Mouse (Mus musculus): ENCODE measurements around the gene Ffar2.
A peak's percentile ranks its signal among the peaks of the same experiment; 100 is the strongest.

The Ffar2 gene

GRCm38 (mm10) chr7:30820854-30821445 lies 2.6 kb downstream of the Ffar2 start:
- no peak for DNase-seq

GRCm38 (mm10) chr7:30820131-30820530 lies 3.4 kb downstream of the Ffar2 start:
- peak; percentile 11 for DNase-seq

GRCm38 (mm10) chr7:30812291-30812807 lies 11.2 kb downstream of the Ffar2 start:
- peak; percentile 33 for DNase-seq

GRCm38 (mm10) chr7:30811757-30812290 lies 11.8 kb downstream of the Ffar2 start:
- peak; percentile 46 for DNase-seq

- DNase-seq = no peak
Observed at GRCm38 (mm10) chr7:30810319-30810718, 13.3 kb downstream of the Ffar2 start.

- peak; percentile 51 for DNase-seq
Observed at GRCm38 (mm10) chr7:30805924-30806323, 17.7 kb downstream of the Ffar2 start.

- peak; percentile 57 for DNase-seq
Observed at GRCm38 (mm10) chr7:30804026-30804715, 19.4 kb downstream of the Ffar2 start.

- no peak for DNase-seq
Observed at GRCm38 (mm10) chr7:30803256-30803655, 20.3 kb downstream of the Ffar2 start.

GRCm38 (mm10) chr7:30800653-30801052 lies 22.9 kb downstream of the Ffar2 start:
- DNase-seq = no peak

- no peak for DNase-seq
Observed at GRCm38 (mm10) chr7:30796790-30797189, 26.8 kb downstream of the Ffar2 start.

GRCm38 (mm10) chr7:30794921-30795320 lies 28.7 kb downstream of the Ffar2 start:
- DNase-seq = no peak

- DNase-seq = no peak
Observed at GRCm38 (mm10) chr7:30791921-30792320, 31.7 kb downstream of the Ffar2 start.

GRCm38 (mm10) chr7:30790141-30790540 lies 33.4 kb downstream of the Ffar2 start:
- DNase-seq = no peak

GRCm38 (mm10) chr7:30787377-30788022 lies 36.1 kb downstream of the Ffar2 start, which contains the start of gene Krtdap:
Gene Krtdap (plus strand): TSS chr7:30787896.
- DNase-seq = no peak

- no peak for DNase-seq
Observed at GRCm38 (mm10) chr7:30785721-30786546, 37.6 kb downstream of the Ffar2 start.

- DNase-seq = peak; percentile 64
Observed at GRCm38 (mm10) chr7:30785154-30785553, 38.4 kb downstream of the Ffar2 start.

GRCm38 (mm10) chr7:30782658-30783057 lies 40.9 kb downstream of the Ffar2 start:
- DNase-seq = no peak

GRCm38 (mm10) chr7:30781792-30782191 lies 41.8 kb downstream of the Ffar2 start:
- DNase-seq = no peak

- DNase-seq = no peak
Observed at GRCm38 (mm10) chr7:30777911-30778310, 45.7 kb downstream of the Ffar2 start.

GRCm38 (mm10) chr7:30777081-30777579 lies 46.4 kb downstream of the Ffar2 start:
- no peak for DNase-seq

- DNase-seq = peak; percentile 31
Observed at GRCm38 (mm10) chr7:30776104-30776503, 47.5 kb downstream of the Ffar2 start.

- peak; percentile 21 for DNase-seq
Observed at GRCm38 (mm10) chr7:30769236-30769635, 54.3 kb downstream of the Ffar2 start.
